Mouse (Mus musculus) bone marrow, adult 2 months (tissue): ENCODE data around the gene Clec1a.

Experiments used
- CTCF ChIP-seq: fragments of 200-500 bp; IDR thresholded peaks from 2 replicates; pipeline ENCODE4 v1.5.1; 2011; ENCODE audit warnings: low read length, control low read depth; ENCODE audit not compliant: control insufficient read depth, insufficient read depth
- POLR2A ChIP-seq: fragments of 200-500 bp; IDR thresholded peaks from 2 replicates; pipeline ENCODE4 v1.6.1; 2011; ENCODE audit warnings: low read depth, mild to moderate bottlenecking, control low read depth, low read length, borderline replicate concordance; ENCODE audit not compliant: control insufficient read depth

DNA sequence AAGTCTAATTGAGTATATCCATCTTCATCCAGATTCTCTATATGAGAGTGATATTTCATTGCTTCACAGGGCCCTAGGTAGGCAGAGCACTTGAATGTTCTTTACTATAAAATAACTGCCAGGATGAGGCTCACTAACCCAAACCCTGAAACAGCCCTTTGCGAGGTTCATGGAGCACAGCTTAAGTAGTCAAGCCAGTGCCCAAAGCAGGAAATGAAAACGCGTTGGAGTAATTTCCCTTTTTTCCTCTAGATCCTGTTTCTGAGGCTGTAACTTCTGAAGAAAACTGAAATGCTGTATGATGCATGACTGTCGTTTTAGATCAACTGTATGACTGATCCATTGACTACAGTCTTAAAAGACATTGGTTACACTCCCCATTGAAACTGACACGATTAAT lies 20.8 kb upstream of the Clec1a start:
- no peak for TF ChIP-seq POLR2A
- no peak for TF ChIP-seq CTCF
